Mouse (Mus musculus): ENCODE data around the gene Coasy. TPM values are rescaled to one million over a fixed set of nuclear protein-coding genes. Genes with fewer than 3 reads are reported as not detected.

Coasy gene
- polyA plus RNA-seq, 1 experiment from 2014 or later: 45.9 TPM

DNA sequence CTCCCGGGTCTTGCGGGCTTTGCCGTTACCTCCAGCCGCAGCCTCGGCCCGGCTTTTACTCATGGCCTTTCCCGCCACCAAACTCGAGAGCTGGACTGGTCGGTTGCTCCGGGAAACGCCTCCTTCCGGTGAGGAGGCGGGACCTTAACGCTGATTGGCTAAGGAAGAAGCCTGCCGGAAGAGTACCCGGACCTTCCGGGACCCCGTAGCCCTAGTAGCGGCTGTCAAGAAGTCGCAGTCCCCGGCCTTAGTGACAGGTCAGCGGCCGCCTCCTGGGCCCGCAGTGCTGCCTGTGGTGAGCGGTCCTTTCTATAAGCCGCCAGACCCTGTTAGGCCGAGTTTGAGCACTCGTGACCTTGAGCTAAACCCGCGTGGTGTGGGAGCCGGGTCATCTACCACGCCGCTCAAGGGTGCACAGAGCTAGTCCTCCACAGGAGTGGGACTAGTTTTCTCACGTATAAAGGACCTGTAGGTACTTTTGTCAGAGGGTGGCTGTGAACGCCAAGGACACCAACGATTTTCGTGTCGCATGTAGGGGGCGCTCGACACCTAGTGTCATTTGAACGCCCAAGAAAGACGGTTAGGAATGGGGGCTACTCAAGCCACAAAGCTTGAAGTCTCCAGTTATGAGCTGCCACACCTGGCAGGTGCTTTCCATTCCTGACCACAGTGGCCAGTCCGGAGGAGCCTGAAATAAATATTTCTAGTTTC is 13.1 kb downstream of the Coasy start, which contains the start of gene Psmc3ip:
Gene Psmc3ip, minus strand, starts transcription at position 123 of the 711 bp plus-strand sequence.
- ATAC-seq: peak; percentile 96
- Histone ChIP-seq H3K27ac (ENCODE audit: low read depth, low read length) (peak within 1 kb of the TSS; percentile 96), H3K27me3 (replicated peaks; ENCODE audit: control insufficient read depth, insufficient read depth, low read length) (no peaks in the 10 kb centered on the region), H3K9me3 (ENCODE audit: control insufficient read depth, low read length) (no peaks in the 10 kb centered on the region), H3K4me3 (ENCODE audit: low read length) (peak within 1 kb of the TSS; percentile 81), H3K36me3 (ENCODE audit: control insufficient read depth, insufficient read depth, low read length) (peaks cover 58% of the 10 kb centered on the region), H3K4me2 (ENCODE audit: low read length) (peak within 1 kb of the TSS; percentile 92), H3K9ac (ENCODE audit: low read depth, low read length) (peak within 1 kb of the TSS; percentile 93), H3K4me1 (ENCODE audit: control insufficient read depth, insufficient read depth, low read depth, low read length) (peaks cover 11% of the 10 kb centered on the region)
- WGBS: 1% methylated on average over 43 of the region's 43 CpGs

DNA sequence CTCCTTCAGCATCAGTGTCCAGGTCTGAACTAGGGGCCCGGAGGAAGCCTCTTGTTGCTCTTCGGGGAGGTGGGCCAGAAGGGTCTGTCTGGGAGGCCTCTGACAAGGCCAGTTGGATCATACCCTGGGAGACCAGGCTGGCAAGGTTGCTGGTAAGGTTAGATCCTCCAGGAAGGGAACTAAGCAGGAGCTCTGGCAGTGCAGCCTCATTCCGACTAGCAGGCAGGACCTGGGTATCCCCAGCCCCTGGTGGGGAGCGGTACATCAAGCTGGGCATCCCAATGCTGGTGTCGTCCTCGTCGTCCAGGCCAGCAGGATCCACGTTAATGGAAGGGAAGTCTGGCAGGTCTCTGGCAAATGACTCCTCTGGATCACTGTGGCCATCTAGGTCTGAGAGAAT is 15.9 kb downstream of the Coasy start:
- ATAC-seq: no peak
- Histone ChIP-seq H3K4me3 (ENCODE audit: low read length) (no peak overlapping the region), H3K36me3 (ENCODE audit: control insufficient read depth, insufficient read depth, low read length) (peaks cover 43% of the 10 kb centered on the region), H3K4me2 (ENCODE audit: low read length) (no peak overlapping the region), H3K27ac (ENCODE audit: low read depth, low read length) (no peak overlapping the region), H3K27me3 (replicated peaks; ENCODE audit: control insufficient read depth, insufficient read depth, low read length) (no peaks in the 10 kb centered on the region), H3K9me3 (ENCODE audit: control insufficient read depth, low read length) (no peaks in the 10 kb centered on the region), H3K4me1 (ENCODE audit: control insufficient read depth, insufficient read depth, low read depth, low read length) (peaks cover 11% of the 10 kb centered on the region), H3K9ac (ENCODE audit: low read depth, low read length) (no peak overlapping the region)
- 90% methylated on average over 8 of the region's 8 CpGs for WGBS

DNA sequence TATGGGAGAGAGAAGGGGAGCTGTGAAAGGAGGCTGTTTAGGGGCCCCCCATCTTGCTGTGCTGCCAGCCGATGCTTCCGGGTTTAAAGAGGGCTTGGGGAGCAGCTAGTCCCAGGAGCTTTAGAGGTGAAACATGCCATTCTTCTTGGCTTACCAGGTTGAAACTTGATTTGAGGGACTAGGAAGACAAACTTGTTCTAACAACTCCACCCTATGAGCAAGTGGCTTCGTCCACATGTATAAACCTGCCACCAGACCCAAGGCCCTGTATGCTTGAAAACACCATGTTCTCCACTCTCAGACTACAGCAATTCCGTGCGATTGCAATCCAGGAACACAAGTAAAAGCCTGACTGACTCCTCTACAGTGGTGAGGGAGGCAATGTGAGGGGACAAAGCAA is 20.6 kb downstream of the Coasy start:
- no peaks in the 10 kb centered on the region for H3K27me3 ChIP-seq (replicated peaks; ENCODE audit: control insufficient read depth, insufficient read depth, low read length)
- H3K4me3 ChIP-seq (ENCODE audit: low read length): no peak overlapping the region
- WGBS: 94% methylated on average over 5 of the region's 5 CpGs
- H3K9me3 ChIP-seq (ENCODE audit: control insufficient read depth, low read length): no peaks in the 10 kb centered on the region
- no peaks in the 10 kb centered on the region for H3K4me1 ChIP-seq (ENCODE audit: control insufficient read depth, insufficient read depth, low read depth, low read length)
- H3K27ac ChIP-seq (ENCODE audit: low read depth, low read length): no peak overlapping the region
- peaks cover 33% of the 10 kb centered on the region for H3K36me3 ChIP-seq (ENCODE audit: control insufficient read depth, insufficient read depth, low read length)
- H3K4me2 ChIP-seq (ENCODE audit: low read length): no peak overlapping the region
- H3K9ac ChIP-seq (ENCODE audit: low read depth, low read length): no peak overlapping the region
- ATAC-seq: no peak

DNA sequence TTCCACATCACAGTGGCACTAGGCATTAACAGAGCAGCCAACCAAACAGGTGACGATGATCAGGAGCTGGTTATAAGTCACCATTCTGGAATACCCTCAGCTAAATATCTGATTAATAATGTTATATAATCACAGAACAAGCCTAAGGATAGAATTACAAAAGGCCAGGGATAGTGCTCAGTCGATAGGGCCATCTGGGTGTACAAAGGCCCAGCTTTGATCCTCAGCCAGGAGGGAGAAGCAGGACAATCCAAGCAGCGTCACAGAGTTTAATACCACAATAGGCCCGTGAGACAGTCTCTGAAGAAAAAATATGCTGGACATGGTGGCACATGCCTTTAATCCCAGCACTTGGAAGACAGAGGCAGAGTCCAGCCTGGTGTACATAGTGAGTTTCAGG is 27.0 kb downstream of the Coasy start:
- H3K9ac ChIP-seq (ENCODE audit: low read depth, low read length): no peak overlapping the region
- H3K4me1 ChIP-seq (ENCODE audit: control insufficient read depth, insufficient read depth, low read depth, low read length): no peaks in the 10 kb centered on the region
- H3K27me3 ChIP-seq (replicated peaks; ENCODE audit: control insufficient read depth, insufficient read depth, low read length): no peaks in the 10 kb centered on the region
- no peak for ATAC-seq
- H3K4me2 ChIP-seq (ENCODE audit: low read length): no peak overlapping the region
- WGBS: 54% methylated on average over 4 of the region's 4 CpGs
- no peak overlapping the region for H3K27ac ChIP-seq (ENCODE audit: low read depth, low read length)
- H3K9me3 ChIP-seq (ENCODE audit: control insufficient read depth, low read length): no peaks in the 10 kb centered on the region
- no peaks in the 10 kb centered on the region for H3K36me3 ChIP-seq (ENCODE audit: control insufficient read depth, insufficient read depth, low read length)
- H3K4me3 ChIP-seq (ENCODE audit: low read length): no peak overlapping the region

DNA sequence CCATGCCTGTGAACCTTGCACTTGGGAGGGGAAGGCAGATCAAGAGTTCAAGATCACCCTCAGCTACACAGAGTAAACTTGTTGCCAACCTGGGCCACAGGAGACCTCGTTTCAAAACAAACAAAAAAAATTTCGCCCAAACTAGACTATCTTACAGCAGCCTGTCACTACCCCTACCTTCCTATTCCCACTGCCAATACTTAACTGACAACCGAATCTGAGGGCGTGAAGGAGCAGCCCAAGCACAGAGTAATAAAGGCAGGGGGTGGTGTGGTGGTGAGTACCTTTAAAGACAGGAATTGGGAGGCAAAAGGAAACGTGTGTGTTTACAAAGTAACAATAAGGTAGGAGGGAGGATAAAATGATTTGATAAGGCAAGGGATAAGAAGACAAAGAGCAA is 28.3 kb downstream of the Coasy start:
- Histone ChIP-seq H3K9me3 (ENCODE audit: control insufficient read depth, low read length) (no peaks in the 10 kb centered on the region), H3K4me3 (ENCODE audit: low read length) (no peak overlapping the region), H3K36me3 (ENCODE audit: control insufficient read depth, insufficient read depth, low read length) (no peaks in the 10 kb centered on the region), H3K4me1 (ENCODE audit: control insufficient read depth, insufficient read depth, low read depth, low read length) (peaks cover 3% of the 10 kb centered on the region; the same call in 1 of the 2 replicates), H3K4me2 (ENCODE audit: low read length) (no peak overlapping the region), H3K27me3 (replicated peaks; ENCODE audit: control insufficient read depth, insufficient read depth, low read length) (no peaks in the 10 kb centered on the region), H3K27ac (ENCODE audit: low read depth, low read length) (no peak overlapping the region), H3K9ac (ENCODE audit: low read depth, low read length) (no peak overlapping the region)
- ATAC-seq: no peak
- WGBS: 67% methylated on average over 5 of the region's 5 CpGs

DNA sequence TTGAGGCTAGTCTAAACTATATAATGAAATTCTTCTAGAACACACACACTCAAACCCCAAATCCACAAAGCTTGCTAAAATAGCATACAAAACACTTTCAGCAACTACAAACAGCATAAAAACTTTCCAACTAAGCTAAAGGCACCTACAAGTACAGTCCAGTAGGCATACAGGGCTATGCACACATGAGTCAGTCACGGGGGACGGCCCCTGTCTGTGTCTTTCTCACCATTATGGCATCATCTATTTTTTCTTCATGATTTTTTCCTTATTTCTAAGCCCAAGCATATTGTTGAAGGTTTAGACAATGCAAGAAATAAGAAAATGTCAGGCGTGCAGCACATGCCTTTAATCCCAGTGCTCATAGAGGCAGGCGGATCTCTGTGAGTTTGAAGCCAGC is 28.8 kb downstream of the Coasy start:
- 92% methylated on average over 4 of the region's 4 CpGs for WGBS

DNA sequence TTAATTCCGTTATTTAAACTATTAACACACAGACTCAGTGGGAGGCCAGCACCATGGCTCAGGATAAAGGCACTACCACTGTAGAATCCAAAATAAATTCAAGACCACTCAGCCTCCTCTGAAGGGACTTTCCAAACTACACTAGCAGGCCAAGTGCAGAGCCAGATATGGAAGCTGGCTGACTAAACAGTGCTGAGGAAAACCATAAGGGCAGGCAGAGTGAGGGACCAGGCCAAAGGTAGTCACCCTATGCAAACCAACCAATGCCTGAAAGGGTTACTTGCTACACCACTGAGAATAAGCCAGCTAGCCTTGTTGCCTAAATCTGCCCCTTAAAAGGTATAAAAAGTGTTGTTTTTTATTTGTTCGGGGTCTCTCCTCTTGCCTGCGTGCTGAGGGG is 29.8 kb downstream of the Coasy start:
- no peak overlapping the region for H3K27ac ChIP-seq (ENCODE audit: low read depth, low read length)
- H3K36me3 ChIP-seq (ENCODE audit: control insufficient read depth, insufficient read depth, low read length): no peaks in the 10 kb centered on the region
- H3K9me3 ChIP-seq (ENCODE audit: control insufficient read depth, low read length): no peaks in the 10 kb centered on the region
- no peak overlapping the region for H3K9ac ChIP-seq (ENCODE audit: low read depth, low read length)
- H3K4me3 ChIP-seq (ENCODE audit: low read length): no peak overlapping the region
- 89% methylated on average over 3 of the region's 3 CpGs for WGBS
- no peak overlapping the region for H3K4me2 ChIP-seq (ENCODE audit: low read length)
- no peaks in the 10 kb centered on the region for H3K27me3 ChIP-seq (replicated peaks; ENCODE audit: control insufficient read depth, insufficient read depth, low read length)
- H3K4me1 ChIP-seq (ENCODE audit: control insufficient read depth, insufficient read depth, low read depth, low read length): peaks cover 6% of the 10 kb centered on the region
- no peak for ATAC-seq

More for the DNA sequence above, 28.8 kb downstream of the Coasy start:
- peaks cover 6% of the 10 kb centered on the region for H3K4me1 ChIP-seq (ENCODE audit: control insufficient read depth, insufficient read depth, low read depth, low read length)
- no peak for ATAC-seq
- H3K4me3 ChIP-seq (ENCODE audit: low read length): no peak overlapping the region
- no peaks in the 10 kb centered on the region for H3K9me3 ChIP-seq (ENCODE audit: control insufficient read depth, low read length)
- no peaks in the 10 kb centered on the region for H3K36me3 ChIP-seq (ENCODE audit: control insufficient read depth, insufficient read depth, low read length)
- no peak overlapping the region for H3K27ac ChIP-seq (ENCODE audit: low read depth, low read length)
- no peak overlapping the region for H3K4me2 ChIP-seq (ENCODE audit: low read length)
- no peaks in the 10 kb centered on the region for H3K27me3 ChIP-seq (replicated peaks; ENCODE audit: control insufficient read depth, insufficient read depth, low read length)
- H3K9ac ChIP-seq (ENCODE audit: low read depth, low read length): no peak overlapping the region

DNA sequence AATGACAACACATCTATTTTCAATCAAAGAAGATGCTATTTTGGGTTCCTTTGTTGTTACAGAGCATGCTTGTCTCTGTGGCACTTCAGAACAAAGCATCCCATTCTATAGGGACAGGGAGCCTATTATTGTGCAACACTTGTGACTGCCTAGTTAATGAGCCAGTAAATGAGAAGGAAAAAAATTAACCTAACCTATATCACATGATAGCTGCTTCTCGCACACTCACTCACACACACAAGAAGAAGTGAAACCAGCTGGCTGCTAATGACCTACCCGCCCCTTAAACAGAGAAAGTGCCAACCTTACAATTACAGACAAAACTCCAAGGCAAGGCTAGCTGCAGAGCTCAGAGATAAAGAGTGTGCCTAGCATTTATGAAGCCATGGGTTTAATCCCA is 33.2 kb downstream of the Coasy start:
- peaks cover 24% of the 10 kb centered on the region for H3K4me1 ChIP-seq (ENCODE audit: control insufficient read depth, insufficient read depth, low read depth, low read length)

DNA sequence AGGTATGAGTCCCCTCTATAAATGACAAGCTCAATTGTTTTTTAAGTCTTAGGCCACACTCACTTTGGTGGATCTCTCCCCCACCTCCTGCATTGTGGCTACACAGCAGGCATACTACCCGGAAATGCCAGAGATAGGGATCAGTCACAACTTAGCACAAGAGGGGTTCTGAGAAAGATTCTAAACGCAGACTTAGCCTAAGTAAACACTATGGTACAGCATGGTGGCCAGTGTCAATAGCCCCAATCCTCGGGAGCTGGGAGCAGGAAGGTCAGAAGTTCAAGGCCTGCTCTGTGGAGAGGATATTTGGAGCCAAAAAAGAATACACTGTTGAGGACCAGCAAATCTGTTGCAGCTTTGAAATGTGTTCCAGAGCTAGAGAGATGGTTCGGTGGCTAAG is 35.7 kb downstream of the Coasy start:
- peak overlapping the region; percentile 99 for H3K9ac ChIP-seq (ENCODE audit: low read depth, low read length)
- H3K36me3 ChIP-seq (ENCODE audit: control insufficient read depth, insufficient read depth, low read length): no peaks in the 10 kb centered on the region; the same call in 1 of the 2 replicates
- H3K4me2 ChIP-seq (ENCODE audit: low read length): peak overlapping the region; percentile 95
- 57% methylated on average over 4 of the region's 4 CpGs for WGBS
- H3K4me1 ChIP-seq (ENCODE audit: control insufficient read depth, insufficient read depth, low read depth, low read length): peaks cover 32% of the 10 kb centered on the region
- no peak overlapping the region for H3K27ac ChIP-seq (ENCODE audit: low read depth, low read length)
- no peaks in the 10 kb centered on the region for H3K27me3 ChIP-seq (replicated peaks; ENCODE audit: control insufficient read depth, insufficient read depth, low read length)
- peak overlapping the region; percentile 99; the same call in 1 of the 2 replicates for H3K4me3 ChIP-seq (ENCODE audit: low read length)
- no peaks in the 10 kb centered on the region for H3K9me3 ChIP-seq (ENCODE audit: control insufficient read depth, low read length)
- no peak for ATAC-seq

More for the DNA sequence above, 33.2 kb downstream of the Coasy start:
- Histone ChIP-seq H3K4me3 (ENCODE audit: low read length) (no peak overlapping the region), H3K27ac (ENCODE audit: low read depth, low read length) (no peak overlapping the region; the same call in 1 of the 2 replicates), H3K9ac (ENCODE audit: low read depth, low read length) (no peak overlapping the region), H3K36me3 (ENCODE audit: control insufficient read depth, insufficient read depth, low read length) (no peaks in the 10 kb centered on the region), H3K4me2 (ENCODE audit: low read length) (no peak overlapping the region), H3K9me3 (ENCODE audit: control insufficient read depth, low read length) (no peaks in the 10 kb centered on the region), H3K27me3 (replicated peaks; ENCODE audit: control insufficient read depth, insufficient read depth, low read length) (no peaks in the 10 kb centered on the region)
- 35% methylated on average over 2 of the region's 2 CpGs for WGBS
- ATAC-seq: no peak
